Mouse (Mus musculus) intestine, embryonic 14.5 days (tissue): ENCODE measurements around the gene B4galnt4. TPM values are rescaled to one million over a fixed set of nuclear protein-coding genes. Genes with fewer than 3 reads are reported as not detected.

Experiments
- ATAC-seq: fragments of 200-750 bp; cut with Nextera tagmentation; replicated peaks from 2 replicates; pipeline ENCODE4 v1.8.0; 2017; ENCODE audit warnings: low read depth, moderate number of reproducible peaks, moderate TSS enrichment, moderate library complexity; ENCODE audit not compliant: low FRiP score, low TSS enrichment
- DNase-seq: peaks from one replicate; pipeline ENCODE4 v3.0.0-alpha.2; 2018; ENCODE audit warnings: low spot score
- H3K27ac ChIP-seq: fragments of 300-500 bp; sonication (generic); 2 replicates; pipeline ENCODE4 v1.5.1; 2014; ENCODE audit warnings: low read depth, mild to moderate bottlenecking, control low read depth
- H3K27me3 ChIP-seq: fragments of 300-500 bp; sonication (generic); replicated peaks from 2 replicates; pipeline ENCODE4 v1.6.1; 2014; ENCODE audit warnings: low read length, control low read depth; ENCODE audit not compliant: control insufficient read depth, insufficient read depth
- H3K36me3 ChIP-seq: fragments of 300-500 bp; sonication (generic); 2 replicates; pipeline ENCODE4 v1.6.1; 2014; ENCODE audit warnings: low read length, control low read depth; ENCODE audit not compliant: control insufficient read depth, insufficient read depth
- H3K4me1 ChIP-seq: fragments of 300-500 bp; sonication (generic); replicated peaks from 2 replicates; pipeline ENCODE4 v1.6.1; 2014; ENCODE audit warnings: low read length, control low read depth, mixed read lengths; ENCODE audit not compliant: control insufficient read depth, insufficient read depth
- H3K4me2 ChIP-seq: fragments of 300-500 bp; sonication (generic); 2 replicates; pipeline ENCODE4 v1.6.1; 2014; ENCODE audit warnings: low read length
- H3K4me3 ChIP-seq: fragments of 300-500 bp; sonication (generic); 2 replicates; pipeline ENCODE4 v1.5.1; 2014; ENCODE audit warnings: low read depth, low read length, control low read depth, mixed read lengths
- H3K9ac ChIP-seq: fragments of 300-500 bp; sonication (generic); 2 replicates; pipeline ENCODE4 v1.6.1; 2014; ENCODE audit warnings: mild to moderate bottlenecking, low read length
- H3K9me3 ChIP-seq: fragments of 300-500 bp; sonication (generic); 2 replicates; pipeline ENCODE4 v1.6.1; 2016; ENCODE audit warnings: low read length, control low read depth; ENCODE audit not compliant: control insufficient read depth
- WGBS: fragments of 180-500 bp; shearing (Covaris S2); extraction: QIAGEN DNeasy Blood & Tissue Kit; methylation state at CpG from one replicate; pipeline ENCODE4 v1.1.7; 2014; 5-methylcytosine and 5-hydroxymethylcytosine counted together
- polyA plus RNA-seq: library from polyadenylated mRNA; unstranded; fragments of >200 nt; fragmentation: Nextera tagmentation; extraction: Ambion mirVana; gene quantifications from 2 replicates; pipeline ENCODE4 v1.2.1, GENCODE M21; 2014

Gene B4galnt4
- polyA plus RNA-seq, 1 experiment from 2014 or later, result 9.2 TPM

GRCm38 (mm10) chr7:141040867-141041606, 19.9 kb upstream of the B4galnt4 start:
- Histone ChIP-seq H3K27me3 (no peaks in the 10 kb centered on the region), H3K36me3 (no peaks in the 10 kb centered on the region), H3K27ac (peak overlapping the region; percentile 97), H3K4me2 (peak overlapping the region; percentile 29; the same call in 1 of the 2 replicates), H3K4me1 (peaks cover 14% of the 10 kb centered on the region), H3K9ac (peak overlapping the region; percentile 27; the same call in 1 of the 2 replicates), H3K9me3 (no peaks in the 10 kb centered on the region), H3K4me3 (no peak overlapping the region)
- DNase-seq (peak; percentile 73), ATAC-seq (peak; percentile 32)
- WGBS, result 19% methylated on average over 6 of the region's 9 CpGs

- WGBS, result 8% methylated on average over 5 of the region's 5 CpGs
- peak overlapping the region; percentile 97 for H3K27ac ChIP-seq
- H3K4me3 ChIP-seq, result no peak overlapping the region
- H3K36me3 ChIP-seq, result no peaks in the 10 kb centered on the region
- H3K9me3 ChIP-seq, result no peaks in the 10 kb centered on the region
- no peak overlapping the region for H3K9ac ChIP-seq
- no peak overlapping the region for H3K4me2 ChIP-seq
- H3K27me3 ChIP-seq, result no peaks in the 10 kb centered on the region
- peak; percentile 79 for DNase-seq
- peak; percentile 70 for ATAC-seq
- peaks cover 14% of the 10 kb centered on the region for H3K4me1 ChIP-seq
Observed at GRCm38 (mm10) chr7:141041661-141042060, 19.2 kb upstream of the B4galnt4 start.

- WGBS, result 31% methylated on average over 4 of the region's 4 CpGs
- Histone ChIP-seq H3K27me3 (no peaks in the 10 kb centered on the region), H3K36me3 (no peaks in the 10 kb centered on the region), H3K4me2 (no peak overlapping the region), H3K9ac (no peak overlapping the region), H3K4me3 (no peak overlapping the region), H3K9me3 (no peaks in the 10 kb centered on the region), H3K27ac (peak overlapping the region; percentile 59; the same call in 1 of the 2 replicates), H3K4me1 (peaks cover 19% of the 10 kb centered on the region)
- DNase-seq, result no peak
- ATAC-seq, result no peak
Observed at GRCm38 (mm10) chr7:141042539-141042938, 18.4 kb upstream of the B4galnt4 start.

GRCm38 (mm10) chr7:141046931-141047580, 13.8 kb upstream of the B4galnt4 start:
- 60% methylated on average over 6 of the region's 6 CpGs for WGBS
- DNase-seq (peak; percentile 56), ATAC-seq (no peak)
- no peak overlapping the region for H3K4me3 ChIP-seq
- H3K27me3 ChIP-seq, result no peaks in the 10 kb centered on the region
- peak overlapping the region; percentile 91 for H3K27ac ChIP-seq
- peak overlapping the region; percentile 28 for H3K4me2 ChIP-seq
- H3K4me1 ChIP-seq, result peaks cover 22% of the 10 kb centered on the region
- H3K36me3 ChIP-seq, result no peaks in the 10 kb centered on the region
- H3K9me3 ChIP-seq, result no peaks in the 10 kb centered on the region
- no peak overlapping the region for H3K9ac ChIP-seq

GRCm38 (mm10) chr7:141047581-141048225, 13.2 kb upstream of the B4galnt4 start:
- no peaks in the 10 kb centered on the region for H3K9me3 ChIP-seq
- H3K36me3 ChIP-seq, result no peaks in the 10 kb centered on the region
- peak overlapping the region; percentile 91 for H3K27ac ChIP-seq
- 8% methylated on average over 14 of the region's 19 CpGs for WGBS
- peak overlapping the region; percentile 25 for H3K4me3 ChIP-seq
- DNase-seq (peak; percentile 80), ATAC-seq (peak; percentile 83)
- peaks cover 18% of the 10 kb centered on the region for H3K4me1 ChIP-seq
- peak overlapping the region; percentile 71 for H3K4me2 ChIP-seq
- peak overlapping the region; percentile 27; the same call in 1 of the 2 replicates for H3K9ac ChIP-seq
- H3K27me3 ChIP-seq, result no peaks in the 10 kb centered on the region

GRCm38 (mm10) chr7:141048226-141049218, 12.4 kb upstream of the B4galnt4 start:
- Histone ChIP-seq H3K9ac (peak overlapping the region; percentile 27; the same call in 1 of the 2 replicates), H3K4me2 (peak overlapping the region; percentile 71), H3K27me3 (no peaks in the 10 kb centered on the region), H3K9me3 (no peaks in the 10 kb centered on the region), H3K4me3 (peak overlapping the region; percentile 25), H3K36me3 (no peaks in the 10 kb centered on the region), H3K4me1 (peaks cover 11% of the 10 kb centered on the region), H3K27ac (peak overlapping the region; percentile 91)
- peak; percentile 94 for DNase-seq
- peak; percentile 92 for ATAC-seq
- 11% methylated on average over 21 of the region's 21 CpGs for WGBS

GRCm38 (mm10) chr7:141049326-141049725, 11.6 kb upstream of the B4galnt4 start:
- no peak for ATAC-seq
- no peak for DNase-seq
- H3K9ac ChIP-seq, result no peak overlapping the region
- H3K27me3 ChIP-seq, result no peaks in the 10 kb centered on the region
- H3K4me1 ChIP-seq, result peaks cover 11% of the 10 kb centered on the region
- H3K36me3 ChIP-seq, result no peaks in the 10 kb centered on the region
- no peak overlapping the region for H3K4me3 ChIP-seq
- no peak overlapping the region for H3K27ac ChIP-seq
- no peaks in the 10 kb centered on the region for H3K9me3 ChIP-seq
- H3K4me2 ChIP-seq, result no peak overlapping the region
- 58% methylated on average over 2 of the region's 2 CpGs for WGBS
